Mouse (Mus musculus) cerebellum, adult 2 months (tissue): ENCODE measurements around the gene Ifrd1. TPM values are rescaled to one million over a fixed set of nuclear protein-coding genes. Genes with fewer than 3 reads are reported as not detected.

Source experiments
- DNase-seq, 2 experiments: peaks; one replicate each; pipeline ENCODE4 v3.0.0; 2021
- H3K27ac ChIP-seq: fragments of 200-500 bp; 2 replicates; pipeline ENCODE4 v1.5.1; 2012; ENCODE audit warnings: low read length, control low read depth, inconsistent platforms; ENCODE audit not compliant: insufficient read depth
- H3K27me3 ChIP-seq: fragments of 200-500 bp; 2 replicates; pipeline ENCODE4 v1.6.1; 2012; ENCODE audit warnings: inconsistent platforms, mild to moderate bottlenecking, low read length, moderate library complexity; ENCODE audit not compliant: control insufficient read depth, insufficient read depth
- H3K4me1 ChIP-seq: fragments of 200-500 bp; 2 replicates; pipeline ENCODE4 v1.6.1; 2011; ENCODE audit warnings: low read length; ENCODE audit not compliant: control insufficient read depth, insufficient read depth
- H3K4me3 ChIP-seq: fragments of 200-500 bp; replicated peaks from 2 replicates; pipeline ENCODE3; 2011; ENCODE audit warnings: mild to moderate bottlenecking, low read depth, low read length, control low read depth; ENCODE audit not compliant: insufficient read depth
- CTCF ChIP-seq: fragments of 200-500 bp; IDR thresholded peaks from 2 replicates; pipeline ENCODE4 v1.5.1; 2011; ENCODE audit warnings: low read depth, mild to moderate bottlenecking, control low read depth, low read length, moderate library complexity, borderline replicate concordance; ENCODE audit not compliant: insufficient read depth
- POLR2A ChIP-seq: fragments of 200-500 bp; IDR thresholded peaks from 2 replicates; pipeline ENCODE4 v1.6.1; 2011; ENCODE audit warnings: low read length, control low read depth, borderline replicate concordance; ENCODE audit not compliant: insufficient read depth
- WGBS: fragments of 180-500 bp; shearing (Covaris S2); methylation state at CpG from one replicate; pipeline ENCODE4 v1.1.7; 2018; 5-methylcytosine and 5-hydroxymethylcytosine counted together
- polyA plus RNA-seq: library from polyadenylated mRNA; depleted of rRNA; stranded (reverse); fragments of >200 nt; gene quantifications from 2 replicates; pipeline ENCODE4 v1.2.3, GENCODE M21; 2012

Ifrd1 gene
- polyA plus RNA-seq, 1 experiment, result 59.0 TPM

DNA sequence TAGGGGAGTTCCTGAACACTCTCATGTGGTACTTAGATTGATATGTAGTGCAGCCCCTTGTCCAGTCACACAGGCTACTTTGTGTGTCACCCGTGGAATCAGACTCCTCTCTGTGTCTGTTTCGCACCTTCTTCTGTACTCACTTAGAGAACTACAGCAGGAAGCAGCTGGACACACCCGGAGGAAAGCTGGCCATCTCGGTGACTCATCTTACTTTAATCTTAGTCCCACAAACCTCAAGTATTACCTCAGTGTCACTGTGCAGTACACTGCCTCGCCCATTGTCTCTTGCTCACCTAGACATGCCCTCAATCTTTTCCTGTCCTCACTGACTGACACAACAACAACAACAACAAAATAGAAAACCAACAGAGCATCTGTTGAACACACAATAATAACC lies 4.9 kb upstream of the Ifrd1 start:
- Histone ChIP-seq H3K4me1 (no peaks in the 10 kb centered on the region), H3K27ac (no peak overlapping the region), H3K4me3 (no peak overlapping the region), H3K27me3 (no peaks in the 10 kb centered on the region)
- DNase-seq, result no peak
- 90% methylated on average over 5 of the region's 5 CpGs for WGBS
- TF ChIP-seq POLR2A (no peak), CTCF (no peak)

DNA sequence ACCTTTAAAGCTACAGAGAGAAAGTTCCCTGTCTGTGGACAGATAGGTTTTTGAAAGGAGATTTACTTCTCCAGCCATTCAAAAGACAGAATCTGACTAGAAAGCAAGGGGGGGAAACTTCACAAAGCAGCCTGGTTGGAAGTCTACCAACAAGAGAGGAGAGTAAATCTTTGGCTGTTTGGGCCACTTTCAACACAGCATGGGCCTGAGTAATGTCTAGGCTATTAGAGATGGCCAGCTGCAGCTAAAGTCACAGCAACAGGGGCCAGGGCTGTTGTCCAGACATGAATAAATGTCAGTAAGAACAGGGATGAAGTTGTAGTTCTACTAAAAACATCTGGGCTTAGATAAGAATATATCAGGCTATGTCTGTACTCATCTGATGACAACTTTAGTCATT lies 2.0 kb upstream of the Ifrd1 start:
- no peak for DNase-seq
- Histone ChIP-seq H3K4me3 (no peak overlapping the region), H3K27me3 (no peaks in the 10 kb centered on the region), H3K4me1 (no peaks in the 10 kb centered on the region), H3K27ac (no peak overlapping the region)
- no peak for TF ChIP-seq CTCF
- TF ChIP-seq POLR2A, result no peak

DNA sequence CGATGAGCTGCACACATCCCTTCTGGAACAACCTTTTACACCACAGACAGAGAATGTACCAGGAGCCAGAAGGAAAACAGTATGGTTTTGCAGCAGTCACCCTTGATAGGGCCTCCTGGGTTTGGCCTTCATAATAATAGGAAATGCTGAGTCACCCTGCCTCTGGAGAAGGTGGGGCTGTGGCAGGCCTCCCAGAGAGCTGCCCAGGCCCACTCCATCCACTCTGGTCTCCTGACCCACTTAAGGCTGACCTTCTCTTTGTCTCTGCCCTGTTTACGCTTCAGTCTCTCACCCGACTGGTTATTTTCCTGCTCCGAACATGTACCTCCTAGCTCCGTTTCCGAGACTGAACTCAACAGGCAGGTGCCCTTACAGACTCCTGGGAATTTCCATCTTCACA lies 328 bp downstream of the Ifrd1 start:
- TF ChIP-seq POLR2A (no peak), CTCF (no peak)
- no peaks in the 10 kb centered on the region for H3K4me1 ChIP-seq
- H3K27me3 ChIP-seq, result no peaks in the 10 kb centered on the region
- no peak overlapping the region for H3K4me3 ChIP-seq
- no peak overlapping the region for H3K27ac ChIP-seq
- DNase-seq, result no peak
- 87% methylated on average over 6 of the region's 6 CpGs for WGBS

DNA sequence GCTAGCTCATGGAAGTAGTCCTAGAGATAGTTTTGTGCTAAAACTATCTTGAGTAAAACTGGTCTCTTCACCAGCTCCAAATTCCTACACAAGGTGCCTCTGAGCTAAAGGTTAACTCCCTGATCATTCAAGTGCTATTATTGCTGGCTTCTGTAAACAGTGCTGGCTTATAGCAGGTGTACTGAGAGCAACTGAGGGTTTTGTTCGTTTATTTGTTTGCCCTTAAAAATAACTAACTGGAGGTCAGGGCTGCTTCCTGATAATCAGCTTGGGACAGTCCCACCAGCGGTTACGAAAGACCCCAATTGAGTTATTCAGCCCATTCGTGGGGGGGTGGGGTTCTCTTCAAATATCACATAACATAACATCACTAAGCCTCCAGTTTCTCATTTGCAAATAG lies 920 bp downstream of the Ifrd1 start:
- Histone ChIP-seq H3K27ac (no peak overlapping the region), H3K4me1 (no peaks in the 10 kb centered on the region), H3K4me3 (no peak overlapping the region), H3K27me3 (no peaks in the 10 kb centered on the region)
- no peak for TF ChIP-seq CTCF
- no peak for TF ChIP-seq POLR2A
- no peak for DNase-seq
- 88% methylated on average over 4 of the region's 4 CpGs for WGBS

DNA sequence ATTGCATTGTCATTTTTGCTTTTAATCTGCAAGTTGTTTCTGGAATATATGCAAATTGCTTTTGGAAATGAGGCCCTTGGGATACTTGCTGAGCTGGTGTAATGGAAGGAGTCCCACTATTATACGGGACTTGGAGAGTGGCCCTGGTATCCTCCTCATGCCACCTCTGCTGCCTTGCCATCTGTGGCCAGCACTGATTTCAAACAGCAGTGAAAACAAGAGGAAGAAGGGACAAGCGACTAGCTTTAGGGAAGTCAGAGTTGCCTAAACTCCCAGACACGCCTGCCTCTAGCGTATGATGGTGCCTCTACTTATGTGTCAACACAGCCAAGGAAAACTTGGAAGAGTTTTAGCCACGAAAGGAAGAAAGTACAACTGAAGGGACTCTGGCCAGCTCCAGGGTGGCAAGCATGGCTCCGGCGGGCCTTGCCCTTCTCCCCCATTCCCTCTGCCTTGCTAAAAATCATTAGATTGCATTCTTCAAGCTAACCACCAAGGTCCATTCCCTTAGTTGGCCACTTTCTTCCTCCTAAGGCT lies 2.8 kb downstream of the Ifrd1 start:
- no peaks in the 10 kb centered on the region for H3K4me1 ChIP-seq
- H3K27me3 ChIP-seq, result no peaks in the 10 kb centered on the region
- TF ChIP-seq CTCF (no peak), POLR2A (no peak)
- no peak overlapping the region for H3K4me3 ChIP-seq
- DNase-seq, result no peak
- no peak overlapping the region for H3K27ac ChIP-seq
- WGBS, result 57% methylated on average over 7 of the region's 7 CpGs

DNA sequence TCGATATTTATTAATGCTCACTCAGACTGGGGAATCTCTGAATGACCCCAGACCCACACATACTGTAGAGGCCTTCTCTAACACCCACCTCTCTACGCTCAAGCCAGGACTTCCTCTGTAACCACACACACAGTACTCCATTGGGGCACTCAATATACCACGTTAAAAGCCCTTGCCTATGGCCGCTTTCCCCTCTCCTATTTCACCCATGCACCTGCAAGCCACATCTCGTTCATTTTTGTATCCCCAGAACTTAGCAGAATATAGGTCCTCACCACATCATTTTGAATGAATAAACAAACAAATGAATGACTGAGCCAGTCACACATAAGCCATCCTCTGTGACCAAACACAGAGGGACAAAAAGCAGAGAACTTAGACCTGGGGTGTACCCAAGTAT lies 3.4 kb downstream of the Ifrd1 start:
- DNase-seq, result no peak
- H3K4me3 ChIP-seq, result no peak overlapping the region
- WGBS, result 91% methylated on average over 5 of the region's 5 CpGs
- H3K27me3 ChIP-seq, result no peaks in the 10 kb centered on the region
- no peak overlapping the region for H3K27ac ChIP-seq
- no peak for TF ChIP-seq POLR2A
- TF ChIP-seq CTCF, result no peak
- H3K4me1 ChIP-seq, result no peaks in the 10 kb centered on the region

DNA sequence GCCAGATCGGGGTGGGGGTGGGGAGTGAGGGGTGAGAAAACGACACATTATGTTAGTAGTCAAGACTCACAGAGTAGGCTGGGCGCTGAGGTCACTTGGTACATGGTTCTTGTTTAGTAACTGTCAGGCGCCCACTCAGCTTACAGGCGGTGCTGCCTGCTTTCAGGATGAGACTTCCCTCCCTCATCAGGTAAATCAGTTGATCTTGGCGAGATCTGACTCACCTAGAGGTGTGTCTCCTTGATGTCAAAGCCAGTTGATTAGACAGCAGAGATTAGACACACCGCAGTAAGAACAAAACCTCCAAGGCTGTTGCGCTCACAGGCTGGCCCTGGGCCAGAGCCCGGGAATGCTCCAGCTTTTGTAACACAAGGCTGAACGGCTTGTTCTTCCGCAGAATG lies 4.5 kb downstream of the Ifrd1 start:
- Histone ChIP-seq H3K27ac (no peak overlapping the region), H3K4me3 (no peak overlapping the region), H3K4me1 (no peaks in the 10 kb centered on the region), H3K27me3 (no peaks in the 10 kb centered on the region)
- TF ChIP-seq POLR2A (no peak), CTCF (no peak)
- WGBS, result 28% methylated on average over 11 of the region's 11 CpGs
- DNase-seq, result peak; percentile 27

DNA sequence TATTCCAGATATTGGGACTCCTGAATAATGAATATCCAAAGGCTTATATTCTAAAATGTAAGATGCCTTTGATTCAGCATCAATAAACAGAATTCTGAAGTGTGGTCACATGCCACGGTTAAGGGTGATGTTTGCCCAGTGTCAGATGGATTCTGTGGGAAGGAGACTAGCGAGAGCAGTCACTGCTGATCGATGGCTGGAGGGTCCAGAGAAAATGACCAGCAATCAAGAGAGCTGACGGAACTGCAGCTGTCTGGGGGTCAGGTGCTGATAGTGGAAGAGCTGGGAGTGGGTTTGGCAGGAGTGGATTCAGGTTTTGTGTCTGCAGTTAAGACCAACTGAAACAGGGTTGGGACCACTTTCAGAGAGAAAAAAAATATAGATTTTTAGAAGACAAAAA lies 5.1 kb downstream of the Ifrd1 start:
- Histone ChIP-seq H3K4me1 (no peaks in the 10 kb centered on the region), H3K4me3 (no peak overlapping the region), H3K27me3 (no peaks in the 10 kb centered on the region), H3K27ac (no peak overlapping the region)
- TF ChIP-seq POLR2A (no peak), CTCF (no peak)
- WGBS, result 88% methylated on average over 4 of the region's 4 CpGs
- DNase-seq, result no peak
